Mouse (Mus musculus): ENCODE data around the gene Abcg5. TPM values are rescaled to one million over a fixed set of nuclear protein-coding genes. Genes with fewer than 3 reads are reported as not detected.

Abcg5 gene
- total RNA-seq, 2 experiments from 2014 or later = not detected

GRCm38 (mm10) chr17:84616526-84617074 is 66.2 kb downstream of the Abcg5 start:
- no peak for DNase-seq (ENCODE audit: extremely low spot score in 1 of 2, low spot score in 1 of 2)

GRCm38 (mm10) chr17:84615811-84616210 is 67.0 kb downstream of the Abcg5 start:
- DNase-seq (ENCODE audit: extremely low spot score in 1 of 2, low spot score in 1 of 2) = no peak

- DNase-seq (ENCODE audit: extremely low spot score in 1 of 2, low spot score in 1 of 2) = no peak
Observed at GRCm38 (mm10) chr17:84611971-84612370, 70.8 kb downstream of the Abcg5 start.

DNA sequence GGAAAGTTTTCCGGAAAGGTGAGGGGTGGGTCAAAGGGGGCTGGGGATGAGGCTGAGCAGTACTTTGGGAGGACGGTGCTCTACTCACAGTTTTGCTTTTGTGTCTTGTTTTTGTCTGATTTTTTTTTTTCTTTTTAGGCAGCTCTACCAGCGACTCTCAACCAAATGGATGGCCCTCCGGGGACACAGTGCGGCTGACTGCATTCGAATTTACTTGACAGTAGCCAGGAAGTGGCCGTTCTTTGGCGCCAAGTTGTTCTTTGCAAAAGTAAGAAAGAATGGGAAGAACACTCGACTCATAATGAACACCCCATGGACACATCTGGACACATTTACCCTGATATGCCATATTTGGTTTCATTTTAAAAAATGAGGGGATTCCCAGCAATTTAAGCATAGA is 71.3 kb downstream of the Abcg5 start:
- no peak for DNase-seq (ENCODE audit: extremely low spot score in 1 of 2, low spot score in 1 of 2)

DNA sequence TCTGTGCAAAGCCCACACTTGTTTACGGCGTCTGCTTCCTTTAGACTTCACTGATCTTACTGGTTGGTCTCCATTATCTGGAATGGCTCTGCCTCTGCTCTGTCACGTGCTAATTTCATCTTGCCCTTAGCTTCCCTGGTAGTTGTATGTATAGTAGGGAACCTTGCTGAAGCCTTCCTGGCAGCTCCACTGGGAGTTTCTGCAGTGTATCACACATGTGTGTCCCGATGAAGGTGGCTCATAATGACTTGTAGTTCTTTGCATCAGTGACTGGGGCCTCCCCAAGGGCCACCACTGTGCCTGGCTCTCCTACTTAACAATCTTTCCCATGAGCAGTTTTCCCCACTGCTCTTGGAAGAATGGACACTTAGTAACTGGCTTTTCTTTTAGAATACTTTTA is 74.2 kb downstream of the Abcg5 start:
- no peak for DNase-seq (ENCODE audit: extremely low spot score in 1 of 2, low spot score in 1 of 2)

Other genes with a start within 250 kb of the Abcg5 start
- 10 to 100 TPM; 12.2 to 15.7 TPM for gene Thada, start 216.8 kb downstream of the Abcg5 start, total RNA-seq (2021)
- gene Plekhh2, start 171.1 kb downstream of the Abcg5 start, total RNA-seq (2021) = 1 to 10 TPM; 3.7 to 5.9 TPM
- gene Dync2li1, start 56.5 kb downstream of the Abcg5 start, total RNA-seq (2021) = 10 to 100 TPM; 20.4 to 20.5 TPM
- not detected for gene Abcg8, start 6.7 kb downstream of the Abcg5 start, total RNA-seq (2021)
- gene Lrpprc, start 107.8 kb upstream of the Abcg5 start, total RNA-seq (2021) = 10 to 100 TPM; 60.3 to 61.0 TPM